Mouse (Mus musculus): ENCODE results near the gene Vegfa. TPM values are rescaled to one million over a fixed set of nuclear protein-coding genes. Genes with fewer than 3 reads are reported as not detected.

The Vegfa gene
- total and polyA plus RNA-seq, 2 experiments = 120 to 288 TPM

DNA sequence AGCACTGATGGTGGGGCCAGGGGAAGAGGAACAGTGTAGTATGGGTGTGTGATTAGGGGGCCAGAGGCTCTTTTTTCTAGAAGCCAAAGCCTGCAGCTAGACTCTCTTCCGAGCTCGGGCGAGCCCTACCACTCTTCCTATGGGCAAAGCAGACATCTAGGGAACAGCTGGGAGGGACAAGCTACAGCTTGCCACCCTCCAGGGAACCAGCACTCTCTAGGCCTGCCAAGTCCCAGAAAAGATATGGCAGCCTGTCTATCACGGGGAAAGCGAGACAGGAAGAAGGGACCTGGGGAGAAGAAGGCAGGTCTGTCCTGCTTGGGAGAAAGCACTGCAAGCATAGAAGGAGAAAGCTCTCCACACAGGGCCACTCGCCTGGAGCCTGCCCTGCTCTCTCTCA, 9.2 kb downstream of the Vegfa start:
- Histone ChIP-seq H3K27me3 (ENCODE audit: control insufficient read depth, insufficient read depth, low read length) (no peaks in the 10 kb centered on the region), H3K79me2 (ENCODE audit: control insufficient read depth, insufficient read depth, low read length) (peaks cover 15% of the 10 kb centered on the region), H3K4me1 (ENCODE audit: control insufficient read depth, insufficient read depth, low read length) (peaks cover 19% of the 10 kb centered on the region), H3K9ac (ENCODE audit: low read depth, low read length) (no peak overlapping the region), H3K36me3 (ENCODE audit: control insufficient read depth, insufficient read depth, low read length) (peaks cover 61% of the 10 kb centered on the region), H3K4me3 (ENCODE audit: insufficient read depth, low read depth, low read length) (no peak overlapping the region), H3K27ac (replicated peaks; ENCODE audit: insufficient read depth, low read depth, low read length) (no peak overlapping the region)
- DNase-seq (ENCODE audit: extremely low read depth, low read depth, low spot score) = no peak
- WGBS = 80% methylated on average over 6 of the region's 6 CpGs
- no peak for TF ChIP-seq POLR2A (IDR thresholded peaks at IDR 0.05; ENCODE audit: extremely low read depth, insufficient read depth, low read length)
- TF ChIP-seq CTCF (IDR thresholded peaks at IDR 0.05; ENCODE audit: low read depth, low read length) = no peak

DNA sequence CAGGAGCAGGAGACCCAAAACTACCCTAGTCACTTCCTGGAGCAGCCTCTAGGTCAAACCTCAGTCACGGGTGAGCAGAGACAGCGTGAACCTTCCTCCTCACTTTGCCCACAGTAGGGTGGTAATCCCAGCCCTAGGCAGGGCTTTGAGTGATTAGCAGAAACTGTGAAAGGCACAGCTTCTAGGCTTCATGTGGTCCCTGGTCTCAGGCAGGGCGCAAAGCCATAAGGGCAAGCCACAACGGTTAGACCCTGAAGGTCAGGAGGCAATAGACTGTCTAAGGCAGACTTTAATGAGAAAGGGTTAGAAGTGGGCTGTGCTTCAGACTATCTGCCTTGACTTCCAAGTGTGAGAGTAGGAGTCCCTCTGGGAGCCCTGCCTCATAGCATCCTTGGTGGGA, 9.7 kb downstream of the Vegfa start:
- TF ChIP-seq POLR2A (IDR thresholded peaks at IDR 0.05; ENCODE audit: extremely low read depth, insufficient read depth, low read length) (no peak), CTCF (IDR thresholded peaks at IDR 0.05; ENCODE audit: low read depth, low read length) (no peak)
- no peak overlapping the region for H3K9ac ChIP-seq (ENCODE audit: low read depth, low read length)
- H3K4me1 ChIP-seq (ENCODE audit: control insufficient read depth, insufficient read depth, low read length) = peaks cover 18% of the 10 kb centered on the region
- H3K36me3 ChIP-seq (ENCODE audit: control insufficient read depth, insufficient read depth, low read length) = peaks cover 65% of the 10 kb centered on the region
- peaks cover 13% of the 10 kb centered on the region for H3K79me2 ChIP-seq (ENCODE audit: control insufficient read depth, insufficient read depth, low read length)
- no peak overlapping the region for H3K4me3 ChIP-seq (ENCODE audit: insufficient read depth, low read depth, low read length)
- 77% methylated on average over 4 of the region's 4 CpGs for WGBS
- H3K27ac ChIP-seq (replicated peaks; ENCODE audit: insufficient read depth, low read depth, low read length) = no peak overlapping the region
- DNase-seq (ENCODE audit: extremely low read depth, low read depth, low spot score) = no peak
- no peaks in the 10 kb centered on the region for H3K27me3 ChIP-seq (ENCODE audit: control insufficient read depth, insufficient read depth, low read length)

DNA sequence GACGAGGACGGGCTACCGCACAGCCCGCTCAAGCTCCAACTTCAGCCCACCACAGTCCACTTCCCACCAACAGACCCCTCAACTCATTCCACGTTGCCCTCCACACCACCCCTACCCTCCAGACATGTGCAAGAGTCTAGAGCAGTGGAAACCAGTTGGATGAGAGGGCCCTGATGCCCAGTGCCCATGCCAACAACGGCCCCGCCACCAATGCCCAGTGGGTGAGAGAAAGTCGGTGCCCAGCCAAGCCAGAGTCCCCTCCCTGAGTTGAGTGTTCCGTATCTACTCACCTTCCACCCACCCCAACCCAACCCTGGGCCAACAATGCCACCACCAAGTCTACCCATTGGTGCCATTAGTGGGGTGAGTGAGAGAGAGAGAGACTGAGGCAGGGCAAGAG, 10.4 kb downstream of the Vegfa start:
- H3K79me2 ChIP-seq (ENCODE audit: control insufficient read depth, insufficient read depth, low read length) = peaks cover 10% of the 10 kb centered on the region
- H3K36me3 ChIP-seq (ENCODE audit: control insufficient read depth, insufficient read depth, low read length) = peaks cover 63% of the 10 kb centered on the region
- no peaks in the 10 kb centered on the region for H3K27me3 ChIP-seq (ENCODE audit: control insufficient read depth, insufficient read depth, low read length)
- no peak overlapping the region; the same call in 1 of the 2 replicates for H3K9ac ChIP-seq (ENCODE audit: low read depth, low read length)
- no peak for TF ChIP-seq CTCF (IDR thresholded peaks at IDR 0.05; ENCODE audit: low read depth, low read length)
- TF ChIP-seq POLR2A (IDR thresholded peaks at IDR 0.05; ENCODE audit: extremely low read depth, insufficient read depth, low read length) = no peak
- WGBS = 89% methylated on average over 9 of the region's 9 CpGs
- H3K4me3 ChIP-seq (ENCODE audit: insufficient read depth, low read depth, low read length) = no peak overlapping the region
- H3K4me1 ChIP-seq (ENCODE audit: control insufficient read depth, insufficient read depth, low read length) = peaks cover 14% of the 10 kb centered on the region
- DNase-seq (ENCODE audit: extremely low read depth, low read depth, low spot score) = no peak
- no peak overlapping the region for H3K27ac ChIP-seq (replicated peaks; ENCODE audit: insufficient read depth, low read depth, low read length)

DNA sequence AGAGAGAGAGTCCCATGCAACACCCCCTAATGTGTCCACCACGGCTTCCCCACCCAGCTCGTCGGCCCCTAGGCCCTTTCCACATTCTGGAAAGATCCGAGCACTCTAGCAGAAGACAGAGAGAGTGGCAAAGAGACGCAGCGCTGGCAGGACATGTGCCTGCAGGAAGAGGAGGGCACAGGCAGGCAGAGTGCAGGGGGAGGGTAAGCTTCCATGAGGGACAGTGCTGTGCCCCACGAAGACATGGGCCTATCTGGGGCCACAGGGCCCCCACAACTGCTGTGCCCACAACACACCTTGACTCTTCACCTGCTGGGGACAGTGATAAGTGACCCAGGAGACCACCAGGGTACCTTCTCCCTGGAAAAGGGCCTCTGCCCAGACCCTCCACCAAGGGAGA, 11.0 kb downstream of the Vegfa start:
- H3K36me3 ChIP-seq (ENCODE audit: control insufficient read depth, insufficient read depth, low read length) = peaks cover 60% of the 10 kb centered on the region

DNA sequence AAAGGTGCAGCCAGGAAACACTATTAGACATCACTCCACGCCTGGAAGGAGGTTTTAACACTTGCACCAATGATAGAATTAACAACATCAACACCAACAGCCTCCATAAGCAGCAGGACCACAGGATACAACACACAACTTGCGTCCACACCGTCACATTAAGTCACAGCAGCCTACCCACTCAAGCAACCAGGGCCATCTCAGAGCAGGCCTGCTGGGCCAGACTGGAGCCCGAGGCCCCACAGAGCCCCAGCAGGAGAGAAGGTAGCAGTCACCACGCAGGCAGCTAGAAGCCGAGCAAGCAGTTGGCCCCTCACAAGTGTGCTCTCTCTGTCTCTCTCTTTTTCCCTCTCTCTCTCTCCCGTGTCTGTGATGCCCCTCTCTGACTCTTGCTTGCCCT, 11.6 kb downstream of the Vegfa start:
- TF ChIP-seq CTCF (IDR thresholded peaks at IDR 0.05; ENCODE audit: low read depth, low read length) (no peak), POLR2A (IDR thresholded peaks at IDR 0.05; ENCODE audit: extremely low read depth, insufficient read depth, low read length) (no peak)
- Histone ChIP-seq H3K4me1 (ENCODE audit: control insufficient read depth, insufficient read depth, low read length) (peaks cover 19% of the 10 kb centered on the region), H3K27ac (replicated peaks; ENCODE audit: insufficient read depth, low read depth, low read length) (no peak overlapping the region), H3K9ac (ENCODE audit: low read depth, low read length) (no peak overlapping the region; the same call in 1 of the 2 replicates), H3K27me3 (ENCODE audit: control insufficient read depth, insufficient read depth, low read length) (no peaks in the 10 kb centered on the region), H3K79me2 (ENCODE audit: control insufficient read depth, insufficient read depth, low read length) (peaks cover 10% of the 10 kb centered on the region), H3K36me3 (ENCODE audit: control insufficient read depth, insufficient read depth, low read length) (peaks cover 58% of the 10 kb centered on the region), H3K4me3 (ENCODE audit: insufficient read depth, low read depth, low read length) (no peak overlapping the region)
- DNase-seq (ENCODE audit: extremely low read depth, low read depth, low spot score) = no peak
- WGBS = 80% methylated on average over 7 of the region's 7 CpGs

More for the DNA sequence above, 11.0 kb downstream of the Vegfa start:
- DNase-seq (ENCODE audit: extremely low read depth, low read depth, low spot score) = no peak
- Histone ChIP-seq H3K27ac (replicated peaks; ENCODE audit: insufficient read depth, low read depth, low read length) (no peak overlapping the region), H3K4me3 (ENCODE audit: insufficient read depth, low read depth, low read length) (no peak overlapping the region), H3K79me2 (ENCODE audit: control insufficient read depth, insufficient read depth, low read length) (peaks cover 10% of the 10 kb centered on the region), H3K9ac (ENCODE audit: low read depth, low read length) (no peak overlapping the region), H3K4me1 (ENCODE audit: control insufficient read depth, insufficient read depth, low read length) (peaks cover 17% of the 10 kb centered on the region), H3K27me3 (ENCODE audit: control insufficient read depth, insufficient read depth, low read length) (no peaks in the 10 kb centered on the region)
- no peak for TF ChIP-seq POLR2A (IDR thresholded peaks at IDR 0.05; ENCODE audit: extremely low read depth, insufficient read depth, low read length)
- TF ChIP-seq CTCF (IDR thresholded peaks at IDR 0.05; ENCODE audit: low read depth, low read length) = no peak
- 84% methylated on average over 7 of the region's 7 CpGs for WGBS

DNA sequence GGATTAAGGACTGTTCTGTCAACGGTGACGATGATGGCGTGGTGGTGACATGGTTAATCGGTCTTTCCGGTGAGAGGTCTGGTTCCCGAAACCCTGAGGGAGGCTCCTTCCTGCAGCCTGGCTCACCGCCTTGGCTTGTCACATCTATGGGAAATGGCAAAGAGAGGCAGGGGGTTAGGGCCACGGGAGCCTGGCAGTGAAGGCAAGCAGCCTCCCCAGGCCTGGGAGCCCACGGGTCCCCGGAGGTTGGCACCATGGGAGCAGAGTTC, 13.5 kb downstream of the Vegfa start:
- Histone ChIP-seq H3K27ac (replicated peaks; ENCODE audit: insufficient read depth, low read depth, low read length) (peak overlapping the region; percentile 30; the same call in 1 of the 2 replicates), H3K27me3 (ENCODE audit: control insufficient read depth, insufficient read depth, low read length) (no peaks in the 10 kb centered on the region), H3K9ac (ENCODE audit: low read depth, low read length) (0 out of 2 replicates have a peak overlapping the region, but pooled peaks have one; percentile 12), H3K36me3 (ENCODE audit: control insufficient read depth, insufficient read depth, low read length) (peaks cover 41% of the 10 kb centered on the region), H3K4me3 (ENCODE audit: insufficient read depth, low read depth, low read length) (no peak overlapping the region), H3K79me2 (ENCODE audit: control insufficient read depth, insufficient read depth, low read length) (peaks cover 3% of the 10 kb centered on the region; the same call in 1 of the 2 replicates), H3K4me1 (ENCODE audit: control insufficient read depth, insufficient read depth, low read length) (peaks cover 23% of the 10 kb centered on the region)
- 62% methylated on average over 10 of the region's 10 CpGs for WGBS
- no peak for TF ChIP-seq CTCF (IDR thresholded peaks at IDR 0.05; ENCODE audit: low read depth, low read length)
- no peak for TF ChIP-seq POLR2A (IDR thresholded peaks at IDR 0.05; ENCODE audit: extremely low read depth, insufficient read depth, low read length)
- DNase-seq (ENCODE audit: extremely low read depth, low read depth, low spot score) = no peak

Measured in liver, adult 2 months (tissue).